Mouse (Mus musculus) common myeloid progenitor, adult 5-6 weeks (primary cell): Measurements from ENCODE around the gene Tcf12. TPM values are rescaled to one million over a fixed set of nuclear protein-coding genes. Genes with fewer than 3 reads are reported as not detected.

Source experiments
- ATAC-seq: replicated peaks from 2 replicates; pipeline ENCODE4 v1.8.0; 2016; ENCODE audit warnings: low read depth, mild to moderate bottlenecking, moderate TSS enrichment, inconsistent platforms; ENCODE audit not compliant: poor library complexity, severe bottlenecking
- total RNA-seq: library from RNA; stranded (forward); fragments of 200-1000, 187-1606 nt; gene quantifications from 2 replicates; pipeline ENCODE4 v1.2.3, GENCODE M21; 2017

The Tcf12 gene
- 58.2 and 64.5 TPM in 2 replicates for total RNA-seq

DNA sequence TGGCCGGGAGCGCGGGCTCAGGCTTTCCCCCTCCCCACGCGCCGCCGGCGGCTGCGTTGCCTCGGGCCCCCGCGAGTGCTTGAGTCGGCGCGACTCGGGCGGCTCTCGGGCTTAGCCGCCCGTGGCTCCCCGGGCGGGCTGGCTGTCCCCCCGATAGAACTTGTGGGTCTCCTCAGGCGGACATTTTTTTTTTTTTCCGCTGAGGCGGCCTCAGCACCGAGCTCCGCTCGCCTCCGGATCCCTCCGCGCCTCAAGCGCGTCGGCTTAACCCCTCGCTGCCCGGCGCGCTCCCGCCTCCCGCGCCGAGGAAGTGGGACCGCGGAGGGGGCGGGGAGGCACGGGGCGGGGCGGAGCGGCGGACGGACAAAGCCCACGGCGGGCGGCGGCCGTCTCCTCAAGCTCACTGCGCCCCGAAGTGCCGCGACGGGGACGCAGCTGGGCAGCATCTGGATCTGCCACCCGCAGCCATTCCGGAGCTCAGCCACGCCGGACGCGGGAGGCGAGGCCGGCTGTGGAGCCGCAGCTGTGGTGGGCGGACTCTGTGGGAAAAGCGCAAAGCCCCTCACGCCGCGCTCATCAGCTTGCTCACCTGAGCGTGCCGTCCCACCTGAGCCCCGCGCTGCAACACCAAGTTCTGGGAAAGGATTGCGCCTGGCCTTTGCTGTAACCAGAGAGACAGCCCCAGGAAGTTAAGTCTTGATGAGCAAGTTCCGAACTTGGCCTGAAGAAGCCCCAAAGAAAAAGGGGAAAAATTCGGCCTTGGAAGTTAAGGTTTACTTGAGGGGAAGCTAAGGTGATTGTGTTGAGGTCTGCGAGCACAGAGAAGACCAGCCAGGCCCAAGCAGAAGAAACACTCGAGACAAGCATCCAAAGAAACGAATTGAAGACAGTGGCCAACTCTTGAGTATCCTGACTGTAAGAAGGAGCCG is at the start of gene Tcf12:
Tcf12 (minus strand) TSS at position 250 of the 929 bp plus-strand sequence.
- ATAC-seq = peak; percentile 85

- no peak for ATAC-seq
Measured at GRCm38 (mm10) chr9:72158392-72158791, 46.7 kb upstream of the Tcf12 start.

- ATAC-seq = no peak
Measured at GRCm38 (mm10) chr9:72157091-72157490, 45.4 kb upstream of the Tcf12 start.

GRCm38 (mm10) chr9:72155250-72156138 is 43.8 kb upstream of the Tcf12 start:
- no peak for ATAC-seq

GRCm38 (mm10) chr9:72144148-72144547 is 32.5 kb upstream of the Tcf12 start:
- ATAC-seq = no peak

DNA sequence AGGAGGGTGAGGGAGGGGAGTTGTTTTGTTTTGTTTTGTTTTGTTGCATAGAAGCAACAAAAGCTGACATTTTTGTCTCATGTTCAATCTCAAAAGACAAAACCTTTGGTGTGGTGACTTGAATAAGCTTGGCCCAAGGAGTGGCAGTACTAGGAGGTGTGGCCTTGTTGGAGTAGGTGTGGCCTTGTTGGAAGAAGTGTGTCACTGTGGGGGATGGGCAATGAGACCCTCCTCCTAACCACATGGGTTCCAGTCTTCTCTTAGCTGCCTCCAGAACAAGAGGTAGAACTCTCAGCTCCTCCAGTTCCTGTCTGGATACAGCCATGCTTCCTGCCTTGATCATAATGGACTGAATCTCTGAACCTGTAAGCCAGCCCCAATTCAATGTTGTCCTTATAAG is 26.2 kb upstream of the Tcf12 start:
- ATAC-seq = no peak

- no peak for ATAC-seq
Measured at GRCm38 (mm10) chr9:72133772-72134245, 22.1 kb upstream of the Tcf12 start.

GRCm38 (mm10) chr9:72133089-72133771 is 21.6 kb upstream of the Tcf12 start:
- ATAC-seq = peak; percentile 72

GRCm38 (mm10) chr9:72132728-72133088 is 21.0 kb upstream of the Tcf12 start:
- ATAC-seq = peak; percentile 10; the same call in 1 of the 2 replicates

- ATAC-seq = no peak
Measured at GRCm38 (mm10) chr9:72129884-72130283, 18.2 kb upstream of the Tcf12 start.

GRCm38 (mm10) chr9:72125442-72125841 is 13.8 kb upstream of the Tcf12 start:
- ATAC-seq = no peak

- ATAC-seq = no peak
Measured at GRCm38 (mm10) chr9:72118490-72118889, 6.8 kb upstream of the Tcf12 start.

GRCm38 (mm10) chr9:72111004-72111621 is 558 bp downstream of the Tcf12 start:
- ATAC-seq = peak; percentile 41; the same call in 1 of the 2 replicates

DNA sequence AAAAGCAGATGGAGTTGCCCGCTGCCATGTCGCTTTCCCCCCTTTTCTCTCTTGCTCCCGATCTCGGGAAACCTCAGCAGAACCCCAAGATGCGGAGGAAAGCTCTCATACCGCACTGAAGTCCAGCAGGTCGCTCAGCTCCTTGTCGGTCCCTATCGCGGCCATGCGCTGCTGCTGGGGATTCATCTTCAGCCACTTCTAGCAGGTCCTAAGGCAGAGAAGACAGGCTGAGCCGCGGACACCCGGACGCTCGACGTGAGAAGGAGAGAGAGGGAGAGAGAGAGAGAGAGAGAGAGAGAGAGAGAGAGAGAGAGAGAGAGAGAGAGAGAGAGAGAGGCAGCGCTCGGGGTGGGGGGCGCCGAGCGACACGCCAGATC is 1.1 kb downstream of the Tcf12 start:
- ATAC-seq = peak; percentile 27; the same call in 1 of the 2 replicates

- no peak for ATAC-seq
Measured at GRCm38 (mm10) chr9:72103471-72103870, 8.2 kb downstream of the Tcf12 start.

- no peak for ATAC-seq
Measured at GRCm38 (mm10) chr9:72099945-72100685, 11.6 kb downstream of the Tcf12 start.

- no peak for ATAC-seq
Measured at GRCm38 (mm10) chr9:72098056-72098455, 13.6 kb downstream of the Tcf12 start.

DNA sequence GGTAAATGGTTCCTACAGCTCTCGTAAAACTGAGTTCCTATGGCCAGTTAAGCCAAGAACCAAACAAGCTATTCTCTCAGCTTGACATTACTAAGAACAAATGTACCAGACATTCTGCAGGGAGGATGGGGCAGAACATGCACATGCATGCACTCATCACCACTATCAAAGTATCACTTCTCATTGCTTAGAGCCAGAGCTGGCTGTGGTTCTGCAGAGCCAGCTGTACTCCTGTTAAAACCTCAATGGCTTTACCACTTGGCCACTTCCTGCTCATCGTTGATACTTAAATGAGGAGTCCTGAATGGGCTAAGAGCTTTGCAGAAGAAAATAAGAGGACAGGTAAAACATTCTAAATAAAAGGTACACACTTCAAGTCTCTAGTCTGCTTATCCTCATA is 14.6 kb downstream of the Tcf12 start:
- peak; percentile 93 for ATAC-seq

- peak; percentile 42; the same call in 1 of the 2 replicates for ATAC-seq
Measured at GRCm38 (mm10) chr9:72094675-72095074, 17.0 kb downstream of the Tcf12 start.
